Mouse (Mus musculus) kidney, adult 2 months (tissue): ENCODE measurements around the gene Selenop.

ENCODE experiments used
- CTCF ChIP-seq: fragments of 200-500 bp; conservative IDR thresholded peaks from 2 replicates; pipeline ENCODE4 v1.5.1; 2011; ENCODE audit warnings: low read depth, mild to moderate bottlenecking, control low read depth, low read length, moderate library complexity, mixed read lengths; ENCODE audit not compliant: insufficient read depth, insufficient read length
- POLR2A ChIP-seq: fragments of 200-500 bp; IDR thresholded peaks from one replicate; pipeline ENCODE4 v1.6.1; 2011; ENCODE audit warnings: low read depth, low read length, control low read depth

DNA sequence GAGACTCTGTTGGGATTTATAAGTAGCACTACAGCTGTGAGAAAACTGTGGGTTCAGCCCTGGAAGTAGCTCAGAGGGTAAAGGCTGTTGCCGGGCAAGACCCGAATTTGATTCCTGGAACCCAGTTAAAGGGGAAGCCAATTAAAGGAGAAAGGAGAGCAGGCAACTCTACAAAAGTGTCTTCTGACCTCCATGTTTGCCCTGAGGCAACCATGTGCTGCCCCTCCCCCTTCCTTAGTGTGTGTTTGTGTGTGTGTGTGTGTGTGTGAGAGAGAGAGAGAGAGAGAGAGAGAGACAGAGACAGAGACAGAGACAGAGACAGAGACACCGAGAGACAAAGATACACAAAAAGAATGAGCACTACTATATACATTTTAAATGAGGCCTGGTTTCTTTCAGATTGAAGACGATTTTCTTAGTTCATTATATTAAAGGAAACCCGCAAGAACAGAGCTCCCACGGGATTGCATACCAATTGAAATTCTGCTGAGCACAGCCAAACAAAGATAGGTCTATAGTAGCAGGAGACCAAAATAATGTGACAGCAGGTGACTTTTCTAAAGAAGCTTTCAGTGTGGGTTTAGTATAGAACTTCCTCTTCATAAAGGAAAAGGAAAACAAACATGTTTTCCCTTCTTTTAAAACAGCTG is 1.8 kb downstream of the Selenop start:
- no peak for TF ChIP-seq POLR2A
- no peak for TF ChIP-seq CTCF
